In genomic region chr1:132594587-132594986, GRCm38 (mm10) we compare ENCODE assay signal across 8 mouse cellular contexts. TPM values are rescaled to one million over a fixed set of nuclear protein-coding genes. Genes with fewer than 3 reads are reported as not detected.
DNase-seq lines count a peak whose midpoint lies in the region.

No protein-coding gene starts in this region.

- DNase-seq in A20 (ENCODE audit: low read depth, low spot score) = peak; percentile 64
- DNase-seq in adrenal gland, adult 2 months = peak; percentile 65
- DNase-seq in embryo, embryonic 10 days (ENCODE audit: low spot score) = peak; percentile 89
- peak; percentile 55 for DNase-seq in gastrocnemius, postnatal 14 days
- DNase-seq in kidney, postnatal 10 days = peak; percentile 80
- peak; percentile 17 to 23 for DNase-seq in lung, adult 18-20 months
- DNase-seq in ovary, postnatal 10 days (ENCODE audit: low spot score) = peak; percentile 39
- peak; percentile 39 for DNase-seq in thymus, postnatal 14 days

- intact Hi-C loops in gastrocnemius, postnatal 14 days (cut with DNase I; ENCODE audit: low total_unique reads) = loop anchor here (2.0 kb wide), 1 partner anchor 72 kb away; no protein-coding TSS in a partner anchor

RNA-seq across cellular contexts. Expression of gene Cntn2, which starts 51.5 kb away (rescaled TPM):
- total RNA-seq in adrenal gland, adult 2 months (2021) = not detected
- 0.07 and 0.22 TPM in 2 replicates for polyA plus RNA-seq in adrenal gland, adult 2 months (2012; rRNA removed)
- under 1 TPM; 0.04 to 0.18 TPM for total RNA-seq in gastrocnemius, postnatal 14 days (2021)

Comparison
In these comparisons a context has a peak if more than half of its experiments do, and no peak if none do; other contexts are left out.
1. Peak in every context shown above with its lines: DNase-seq.
2. DNase-seq: peak in every context shown above with its lines; median percentile 89 in embryo, embryonic 10 days; 80 in kidney, postnatal 10 days; 65 in adrenal gland, adult 2 months; 64 in A20; 55 in gastrocnemius, postnatal 14 days; 39 in ovary, postnatal 10 days; 39 in thymus, postnatal 14 days; 20 in lung, adult 18-20 months.